Mouse (Mus musculus): Measurements from ENCODE around the gene Fermt3. TPM values are rescaled to one million over a fixed set of nuclear protein-coding genes. Genes with fewer than 3 reads are reported as not detected.
"Not testable (repeated sequence)": the region's sequence is repeated elsewhere in the genome, so short reads cannot be mapped to it uniquely, and the experiment has no call there.

Fermt3 gene
- polyA plus RNA-seq, 1 experiment from 2014 or later: 9.3 TPM

DNA sequence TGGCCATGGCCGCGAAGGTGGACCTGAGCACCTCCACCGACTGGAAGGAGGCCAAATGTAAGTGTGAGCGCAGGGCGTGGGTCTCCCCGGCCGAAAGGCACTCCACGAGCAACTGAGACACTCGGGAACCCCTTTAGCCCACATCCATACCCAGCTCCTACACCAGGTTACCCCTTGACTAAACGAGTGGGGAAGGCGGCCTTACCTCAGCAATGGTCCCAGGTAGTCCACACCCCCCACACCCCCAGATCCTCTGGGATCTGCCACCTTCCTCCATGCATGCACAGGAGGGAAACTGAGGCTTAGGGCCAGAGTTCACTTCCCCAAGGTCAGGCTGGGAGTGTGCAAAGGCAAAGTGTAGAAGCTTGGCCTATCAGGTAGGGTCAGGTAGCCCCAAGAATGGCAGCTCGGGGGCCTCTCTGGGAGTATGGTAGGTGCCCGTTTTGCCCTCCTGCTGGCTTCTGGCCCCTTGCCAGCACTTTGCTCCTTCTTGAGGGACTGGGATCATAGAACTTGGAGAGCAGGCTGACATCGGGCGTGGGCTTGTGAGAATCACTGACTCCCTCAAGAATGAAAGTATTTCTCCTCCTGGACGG is 38.0 kb upstream of the Fermt3 start:
- H3K9ac ChIP-seq: peak overlapping the region; percentile 76
- H3K4me2 ChIP-seq: peak overlapping the region; percentile 99
- WGBS: 2% methylated on average over 16 of the region's 16 CpGs
- peak overlapping the region; percentile 82 for H3K27ac ChIP-seq (ENCODE audit: poor library complexity, severe bottlenecking)
- peak; percentile 33 for ATAC-seq (ENCODE audit: insufficient number of reproducible peaks, low FRiP score)
- H3K4me3 ChIP-seq: peak overlapping the region; percentile 67
- no peaks in the 10 kb centered on the region for H3K36me3 ChIP-seq
- H3K27me3 ChIP-seq (replicated peaks): peaks cover 11% of the 10 kb centered on the region
- H3K9me3 ChIP-seq (replicated peaks): no peaks in the 10 kb centered on the region
- peaks cover 35% of the 10 kb centered on the region for H3K4me1 ChIP-seq (replicated peaks)

DNA sequence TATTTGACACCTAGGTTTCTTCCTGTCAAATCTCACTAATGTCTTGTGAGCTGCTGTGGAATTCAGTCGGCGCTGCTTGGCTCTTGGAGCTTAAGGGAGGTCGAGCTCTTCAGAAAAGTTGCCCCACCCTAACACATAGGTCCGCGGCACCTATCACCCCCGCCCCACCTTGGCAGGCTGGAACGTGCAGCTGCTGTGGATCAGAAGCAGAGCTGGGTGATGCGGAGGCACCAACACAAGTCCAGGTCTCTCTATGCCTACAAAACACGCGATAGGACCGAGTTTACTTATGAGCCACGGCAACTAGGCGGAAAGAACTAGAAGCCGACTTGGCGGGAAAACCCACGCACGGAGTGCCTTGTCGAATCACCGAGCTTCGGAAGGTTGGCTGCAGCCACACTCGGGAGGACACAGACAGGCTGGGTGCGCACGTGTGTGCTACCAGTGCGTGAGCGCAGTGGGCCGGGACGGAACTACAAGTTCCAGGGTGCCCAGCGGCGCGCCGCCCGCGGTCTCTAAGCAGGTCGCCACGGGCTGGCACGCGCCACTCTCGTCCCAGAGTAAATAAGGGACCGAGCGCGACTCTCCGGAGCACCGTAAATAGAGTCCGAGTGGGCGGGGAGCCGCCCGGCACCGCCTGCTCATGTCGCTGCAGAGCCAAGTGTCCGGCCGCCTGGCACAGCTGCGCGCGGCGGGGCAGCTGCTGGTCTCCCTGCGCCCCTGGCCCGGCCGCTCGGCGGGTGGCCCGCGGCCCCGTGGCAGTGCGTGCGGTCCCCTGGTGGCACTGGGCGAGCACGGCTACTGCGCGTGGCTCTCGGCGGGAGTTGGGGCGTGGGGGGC is 37.2 kb upstream of the Fermt3 start, which contains the start of gene Macrod1:
Gene Macrod1 (plus strand): TSS at position 563 of the 840 bp plus-strand sequence.
- H3K27ac ChIP-seq (ENCODE audit: poor library complexity, severe bottlenecking): peak within 1 kb of the TSS; percentile 82
- under 1% methylated on average over 72 of the region's 72 CpGs for WGBS

DNA sequence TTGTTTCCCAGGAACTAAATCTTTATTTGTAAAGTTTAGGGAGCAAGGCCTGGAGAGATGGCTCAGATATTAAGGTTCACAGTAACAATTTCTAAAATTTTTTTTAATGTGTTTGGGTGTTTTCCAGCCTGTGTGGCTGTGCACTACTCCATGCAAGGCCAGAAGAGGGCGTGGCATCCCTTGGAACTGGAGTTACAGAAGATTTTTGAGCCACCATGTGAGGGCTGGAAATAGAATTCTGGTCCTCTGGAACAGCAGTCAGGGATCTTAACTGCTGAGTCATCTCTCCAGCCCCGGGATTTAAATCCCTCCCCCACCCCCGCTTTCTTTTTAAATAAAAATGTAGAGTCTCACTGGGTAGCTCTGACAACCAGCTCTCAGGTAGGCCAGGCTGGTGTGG is 35.9 kb upstream of the Fermt3 start:
- peaks cover 35% of the 10 kb centered on the region for H3K4me1 ChIP-seq (replicated peaks)
- ATAC-seq (ENCODE audit: insufficient number of reproducible peaks, low FRiP score): no peak
- no peak overlapping the region; the same call in 1 of the 2 replicates for H3K27ac ChIP-seq (ENCODE audit: poor library complexity, severe bottlenecking)
- H3K27me3 ChIP-seq (replicated peaks): peaks cover 11% of the 10 kb centered on the region
- no peak overlapping the region for H3K4me2 ChIP-seq
- H3K9ac ChIP-seq: no peak overlapping the region
- WGBS: 32% methylated on average over 3 of the region's 3 CpGs
- H3K9me3 ChIP-seq (replicated peaks): peaks cover 9% of the 10 kb centered on the region
- H3K36me3 ChIP-seq: no peaks in the 10 kb centered on the region
- no peak overlapping the region for H3K4me3 ChIP-seq

More for the DNA sequence above, 37.2 kb upstream of the Fermt3 start, which contains the start of gene Macrod1:
- peak; percentile 61 for ATAC-seq (ENCODE audit: insufficient number of reproducible peaks, low FRiP score)
- H3K9me3 ChIP-seq (replicated peaks): peaks cover under 1% of the 10 kb centered on the region; the same call in 1 of the 2 replicates
- H3K4me1 ChIP-seq (replicated peaks): peaks cover 35% of the 10 kb centered on the region
- no peaks in the 10 kb centered on the region for H3K36me3 ChIP-seq
- H3K27me3 ChIP-seq (replicated peaks): peaks cover 11% of the 10 kb centered on the region
- peak within 1 kb of the TSS; percentile 76 for H3K9ac ChIP-seq
- peak within 1 kb of the TSS; percentile 67 for H3K4me3 ChIP-seq
- H3K4me2 ChIP-seq: peak within 1 kb of the TSS; percentile 99

DNA sequence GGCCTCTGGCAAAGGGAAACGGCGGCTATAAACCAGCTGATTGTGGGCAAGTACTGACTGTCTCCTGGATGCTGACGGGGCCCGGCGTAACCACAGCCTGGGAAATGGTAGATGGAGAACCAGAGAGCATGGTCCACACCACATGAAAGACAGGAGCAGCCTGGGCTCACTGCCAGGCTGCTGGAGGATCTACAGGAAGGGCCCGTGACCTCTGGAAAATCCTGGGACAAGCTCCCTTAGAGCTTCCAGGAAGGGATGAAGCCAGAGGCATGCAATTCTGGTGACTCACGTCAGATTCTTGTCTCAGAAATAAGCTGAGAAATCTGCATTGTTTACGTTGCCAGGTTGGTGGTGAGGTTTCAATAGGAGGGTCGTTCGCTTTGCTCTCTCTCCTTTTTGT is 35.5 kb upstream of the Fermt3 start:
- H3K9me3 ChIP-seq (replicated peaks): peaks cover 9% of the 10 kb centered on the region
- no peak for ATAC-seq (ENCODE audit: insufficient number of reproducible peaks, low FRiP score)
- H3K4me2 ChIP-seq: no peak overlapping the region
- WGBS: 51% methylated on average over 10 of the region's 10 CpGs
- no peak overlapping the region for H3K9ac ChIP-seq
- peaks cover 35% of the 10 kb centered on the region for H3K4me1 ChIP-seq (replicated peaks)
- no peaks in the 10 kb centered on the region for H3K36me3 ChIP-seq
- H3K27ac ChIP-seq (ENCODE audit: poor library complexity, severe bottlenecking): no peak overlapping the region; the same call in 1 of the 2 replicates
- H3K27me3 ChIP-seq (replicated peaks): peaks cover 8% of the 10 kb centered on the region
- no peak overlapping the region for H3K4me3 ChIP-seq

DNA sequence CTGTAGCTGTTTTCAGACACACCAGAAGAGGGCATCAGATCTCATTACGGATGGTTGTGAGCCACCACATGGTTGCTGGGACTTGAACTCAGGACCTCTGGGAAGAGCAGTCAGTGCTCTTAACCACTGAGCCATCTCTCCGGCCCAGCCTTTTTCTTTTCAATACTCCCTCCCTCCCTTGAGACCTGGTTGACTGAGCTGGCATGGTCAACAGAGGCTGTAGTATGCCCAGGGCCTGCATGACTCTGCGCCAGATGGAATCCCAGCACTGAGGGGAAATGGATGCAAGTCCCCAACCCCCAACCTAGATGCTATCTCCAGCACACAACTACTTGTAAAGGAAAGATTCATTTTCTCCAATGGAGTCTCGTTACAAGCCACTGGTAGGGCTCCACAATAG is 34.1 kb upstream of the Fermt3 start:
- H3K27ac ChIP-seq (ENCODE audit: poor library complexity, severe bottlenecking); H3K27me3 ChIP-seq (replicated peaks); H3K9ac ChIP-seq; H3K4me2 ChIP-seq; H3K9me3 ChIP-seq (replicated peaks); H3K4me3 ChIP-seq; H3K36me3 ChIP-seq; ATAC-seq (ENCODE audit: insufficient number of reproducible peaks, low FRiP score): not testable (repeated sequence)
- H3K4me1 ChIP-seq (replicated peaks): peaks cover 31% of the 10 kb centered on the region
- WGBS: 82% methylated on average over 4 of the region's 4 CpGs

DNA sequence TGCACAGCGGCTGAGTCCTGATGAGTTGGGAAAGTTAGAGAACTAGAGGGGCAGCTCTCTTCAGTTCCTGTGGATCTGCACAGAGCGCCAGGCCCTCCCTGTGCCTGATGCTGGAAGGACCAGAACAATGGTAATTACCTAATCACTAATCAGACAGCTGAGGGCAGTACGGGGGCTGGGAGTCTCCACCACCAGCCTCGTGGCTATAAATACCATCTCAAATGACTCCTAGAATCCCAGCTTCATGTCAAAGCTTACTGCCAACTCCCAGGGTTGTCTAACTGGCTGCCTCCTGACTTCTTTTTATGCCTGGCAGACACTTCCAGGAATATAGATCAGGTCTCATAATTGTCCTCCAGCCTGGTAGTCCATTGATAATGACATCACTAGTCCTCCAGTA is 25.4 kb upstream of the Fermt3 start:
- Histone ChIP-seq H3K36me3 (no peaks in the 10 kb centered on the region), H3K27ac (ENCODE audit: poor library complexity, severe bottlenecking) (peak overlapping the region; percentile 71), H3K27me3 (replicated peaks) (no peaks in the 10 kb centered on the region), H3K9me3 (replicated peaks) (no peaks in the 10 kb centered on the region), H3K9ac (peak overlapping the region; percentile 0; the same call in 1 of the 2 replicates), H3K4me1 (replicated peaks) (peaks cover 13% of the 10 kb centered on the region), H3K4me2 (no peak overlapping the region), H3K4me3 (no peak overlapping the region)
- WGBS: 27% methylated on average over 4 of the region's 4 CpGs
- ATAC-seq (ENCODE audit: insufficient number of reproducible peaks, low FRiP score): no peak

DNA sequence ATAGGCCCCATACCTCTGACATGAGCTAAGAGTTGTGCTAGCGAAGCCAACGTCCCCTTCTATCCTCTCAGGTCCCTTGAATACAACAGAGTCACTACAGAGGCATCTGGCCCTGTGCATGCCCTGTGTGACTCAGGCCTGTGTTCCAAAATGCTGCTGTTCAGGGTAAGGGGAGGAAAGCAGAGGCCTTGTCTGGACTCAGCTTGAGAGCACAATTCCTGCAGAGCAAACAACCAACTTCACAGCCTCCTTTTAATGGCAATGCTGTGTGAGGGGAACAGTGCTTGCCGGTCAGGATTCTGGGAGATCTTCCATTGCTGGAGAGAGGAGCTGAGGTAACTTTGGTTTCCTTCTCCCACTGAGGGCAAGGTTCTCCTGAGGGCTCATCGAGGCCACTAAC is 25.0 kb upstream of the Fermt3 start:
- Histone ChIP-seq H3K4me3 (no peak overlapping the region), H3K9me3 (replicated peaks) (no peaks in the 10 kb centered on the region), H3K4me2 (no peak overlapping the region), H3K36me3 (no peaks in the 10 kb centered on the region), H3K4me1 (replicated peaks) (peaks cover 13% of the 10 kb centered on the region), H3K27ac (ENCODE audit: poor library complexity, severe bottlenecking) (peak overlapping the region; percentile 71), H3K9ac (peak overlapping the region; percentile 0; the same call in 1 of the 2 replicates), H3K27me3 (replicated peaks) (no peaks in the 10 kb centered on the region)
- WGBS: 51% methylated on average over 4 of the region's 4 CpGs
- ATAC-seq (ENCODE audit: insufficient number of reproducible peaks, low FRiP score): no peak

DNA sequence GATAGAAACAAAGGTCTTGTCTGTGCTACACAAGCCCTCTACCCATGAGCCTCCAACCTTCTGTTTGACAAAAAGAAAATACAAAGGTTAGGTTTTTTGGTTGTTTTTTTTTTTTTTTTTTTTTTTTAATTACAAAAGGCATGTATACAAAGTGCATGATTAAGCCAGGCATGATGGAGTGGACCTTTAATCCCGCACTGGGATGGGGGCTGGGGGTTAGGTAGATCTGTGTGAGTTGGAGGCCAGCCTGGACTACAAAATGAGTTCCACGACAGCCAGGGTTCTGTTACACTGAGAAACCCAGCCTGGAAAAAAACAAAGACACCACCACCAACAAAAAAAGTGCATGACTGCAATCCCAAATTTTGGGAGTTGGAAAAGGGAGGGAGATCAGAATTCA is 21.9 kb upstream of the Fermt3 start:
- Histone ChIP-seq H3K9ac (peak overlapping the region; percentile 84; the same call in 1 of the 2 replicates), H3K9me3 (replicated peaks) (no peaks in the 10 kb centered on the region), H3K4me2 (peak overlapping the region; percentile 75), H3K4me3 (no peak overlapping the region), H3K27ac (ENCODE audit: poor library complexity, severe bottlenecking) (no peak overlapping the region), H3K27me3 (replicated peaks) (no peaks in the 10 kb centered on the region), H3K4me1 (replicated peaks) (peaks cover 37% of the 10 kb centered on the region), H3K36me3 (no peaks in the 10 kb centered on the region)
- ATAC-seq (ENCODE audit: insufficient number of reproducible peaks, low FRiP score): no peak
- WGBS: 92% methylated on average over 2 of the region's 2 CpGs

DNA sequence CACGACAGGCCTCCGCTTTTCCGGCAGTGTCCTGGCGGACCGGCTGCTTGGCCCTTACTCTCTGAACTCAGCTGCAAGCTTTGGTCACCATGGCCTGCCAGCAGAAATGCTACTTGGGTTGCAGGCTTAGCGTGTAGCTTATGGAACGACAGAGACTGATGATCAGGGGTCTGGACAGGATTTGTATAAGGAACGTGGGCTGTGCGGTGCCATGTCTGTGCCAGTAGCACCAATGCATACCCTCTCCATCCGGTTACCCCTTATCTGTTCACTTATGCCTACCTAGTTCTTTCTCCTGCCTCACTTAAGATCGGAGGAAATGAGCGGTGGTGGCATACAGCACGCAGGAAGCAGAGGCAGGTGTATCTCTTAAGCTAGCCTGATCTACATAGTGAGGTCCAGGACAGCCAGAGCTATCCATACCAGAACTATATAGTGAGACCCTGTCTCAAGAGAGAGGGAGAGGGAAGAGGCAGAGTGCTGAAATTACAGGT is 21.4 kb upstream of the Fermt3 start:
- Histone ChIP-seq H3K9me3 (replicated peaks) (no peaks in the 10 kb centered on the region), H3K36me3 (no peaks in the 10 kb centered on the region), H3K27ac (ENCODE audit: poor library complexity, severe bottlenecking) (peak overlapping the region; percentile 90), H3K4me2 (peak overlapping the region; percentile 75), H3K4me3 (peak overlapping the region; percentile 93), H3K27me3 (replicated peaks) (no peaks in the 10 kb centered on the region), H3K4me1 (replicated peaks) (peaks cover 37% of the 10 kb centered on the region), H3K9ac (peak overlapping the region; percentile 84)
- 21% methylated on average over 13 of the region's 13 CpGs for WGBS
- peak; percentile 5; the same call in 1 of the 2 replicates for ATAC-seq (ENCODE audit: insufficient number of reproducible peaks, low FRiP score)

DNA sequence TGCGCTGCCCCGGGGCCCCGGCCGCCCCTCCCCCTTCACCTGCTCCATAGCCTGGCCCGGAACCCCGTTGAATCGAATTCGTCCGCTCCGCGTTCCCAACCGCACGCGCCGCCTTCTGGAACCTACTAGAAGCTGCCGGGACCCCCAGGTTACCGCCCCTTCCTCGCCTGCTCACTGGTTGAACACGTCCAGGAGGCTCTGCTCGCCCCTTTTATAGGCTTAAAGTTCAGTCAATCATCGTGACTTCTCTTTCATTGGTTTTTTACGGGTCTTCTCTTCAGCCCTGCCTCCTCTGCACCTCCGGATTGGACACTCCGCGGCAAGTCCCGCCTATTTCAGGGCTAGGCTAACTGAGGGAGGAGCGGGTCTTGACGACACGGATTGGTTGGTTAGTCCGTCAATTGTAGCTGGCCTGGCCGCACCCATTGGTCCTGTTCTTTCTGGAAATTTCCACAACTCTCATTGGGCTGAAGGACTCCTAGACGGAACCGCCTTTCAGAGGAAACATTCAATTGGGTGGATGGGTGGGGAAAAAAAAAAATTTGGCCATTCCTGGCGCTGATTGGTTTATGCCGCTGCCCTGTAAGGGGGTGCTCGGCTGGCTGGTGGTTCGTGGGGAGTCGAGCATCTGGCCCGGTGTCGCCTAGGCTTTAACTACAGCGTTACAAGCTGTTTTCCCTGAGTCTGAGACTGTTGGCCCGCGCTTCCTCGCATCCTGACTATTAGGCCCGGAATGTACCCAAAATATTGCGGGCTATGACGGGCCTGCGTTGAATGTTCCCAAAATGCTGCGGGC is 20.8 kb upstream of the Fermt3 start, which contains the start of gene Stip1:
Gene Stip1 (minus strand): TSS at position 127 of the 796 bp plus-strand sequence.
- peak; percentile 98 for ATAC-seq (ENCODE audit: insufficient number of reproducible peaks, low FRiP score)
- H3K9ac ChIP-seq: peak within 1 kb of the TSS; percentile 99
- H3K4me3 ChIP-seq: peak within 1 kb of the TSS; percentile 93
- peaks cover 37% of the 10 kb centered on the region for H3K4me1 ChIP-seq (replicated peaks)
- peak within 1 kb of the TSS; percentile 90 for H3K27ac ChIP-seq (ENCODE audit: poor library complexity, severe bottlenecking)
- peak within 1 kb of the TSS; percentile 91 for H3K4me2 ChIP-seq
- H3K27me3 ChIP-seq (replicated peaks): no peaks in the 10 kb centered on the region
- peaks cover 6% of the 10 kb centered on the region for H3K36me3 ChIP-seq
- no peaks in the 10 kb centered on the region for H3K9me3 ChIP-seq (replicated peaks)
- WGBS: under 1% methylated on average over 49 of the region's 49 CpGs
